Mouse (Mus musculus) left cerebral cortex, postnatal 25 days (tissue): ENCODE measurements around the gene Gm17267. TPM values are rescaled to one million over a fixed set of nuclear protein-coding genes. Genes with fewer than 3 reads are reported as not detected.
"Not testable (repeated sequence)": the region's sequence is repeated elsewhere in the genome, so short reads cannot be mapped to it uniquely, and the experiment has no call there.

Experiments used
- DNase-seq, 2 experiments: peaks; one replicate each; pipeline ENCODE4 v3.0.0; 2022; ENCODE audit warnings: low spot score in 2 of 2, mixed read lengths in 1 of 2
- intact Hi-C: fragments of 180-260 bp; cut with DNase I; formaldehyde crosslinking; loops from one replicate; pipeline ENCODE4 v1.15.1; 2025
- total RNA-seq, 2 experiments: library from RNA; stranded (reverse); gene quantifications; 2 replicates each; pipeline ENCODE4 v1.2.3; 2021

Gene Gm17267
- total RNA-seq, result not detected

GRCm38 (mm10) chrX:126017257-126017656, at the start of gene Gm17267:
TSS of gene Gm17267 (plus strand) at chrX:126017557.
- DNase-seq, intact Hi-C loops: not testable (repeated sequence)
